Mouse (Mus musculus) ES-Bruce4 (cell line): Measurements from ENCODE around the gene Cdhr2.

Experiments used
- EP300 ChIP-seq: IDR thresholded peaks from 2 replicates; pipeline ENCODE4 v1.6.1; 2011; ENCODE audit warnings: low read depth, low read length; ENCODE audit not compliant: insufficient read depth
- POLR2A ChIP-seq: IDR thresholded peaks from one replicate; pipeline ENCODE4 v1.8.1; 2011; ENCODE audit warnings: low read length; ENCODE audit not compliant: insufficient read depth

GRCm38 (mm10) chr13:54767012-54767411, 65.8 kb downstream of the Cdhr2 start:
- TF ChIP-seq EP300 (no peak), POLR2A (no peak)
